Mouse (Mus musculus) G1E (cell line): Measurements from ENCODE around the gene Atp1a2.

Experiments
- CTCF ChIP-seq: IDR thresholded peaks from 2 replicates; pipeline ENCODE4 v1.5.1; 2012; ENCODE audit warnings: low read depth, low read length, inconsistent platforms, mixed read lengths
- GATA1 ChIP-seq: IDR thresholded peaks from 2 replicates; pipeline ENCODE4 v1.6.1; 2012; ENCODE audit warnings: borderline replicate concordance, low read length, inconsistent platforms, mixed read lengths
- POLR2AphosphoS5 ChIP-seq: IDR thresholded peaks from 2 replicates; pipeline ENCODE4 v1.6.1; 2012; ENCODE audit warnings: low read depth, low read length, inconsistent platforms; ENCODE audit not compliant: insufficient replicate concordance

DNA sequence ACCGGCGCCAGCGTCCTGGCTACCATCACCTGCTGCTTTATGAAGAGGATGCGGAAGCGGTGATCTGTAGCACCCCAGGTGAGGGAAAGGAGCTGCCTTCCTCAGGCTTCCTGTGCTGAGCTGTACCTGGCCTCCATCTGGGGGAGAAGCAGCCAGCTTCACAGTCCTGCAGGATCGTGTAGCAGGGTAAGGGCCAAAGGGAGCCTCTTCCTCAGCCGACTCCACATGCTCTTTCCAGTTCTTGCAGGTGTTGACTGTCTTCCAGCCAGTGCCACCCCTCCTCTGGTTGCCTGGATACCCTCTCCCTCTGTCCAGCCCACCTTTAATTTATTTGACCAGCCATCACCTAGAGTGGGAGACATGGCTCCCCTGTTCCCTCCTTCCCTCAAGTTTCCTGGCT, 21.5 kb upstream of the Atp1a2 start:
- TF ChIP-seq CTCF = no peak
- TF ChIP-seq POLR2AphosphoS5 = no peak
- no peak for TF ChIP-seq GATA1
